Mouse (Mus musculus) kidney, postnatal 14 days (tissue): ENCODE results near the gene Fermt2.

Experiments
- DNase-seq: peaks from one replicate; pipeline ENCODE4 v3.0.0; 2022; ENCODE audit warnings: mixed read lengths

The Fermt2 gene

DNA sequence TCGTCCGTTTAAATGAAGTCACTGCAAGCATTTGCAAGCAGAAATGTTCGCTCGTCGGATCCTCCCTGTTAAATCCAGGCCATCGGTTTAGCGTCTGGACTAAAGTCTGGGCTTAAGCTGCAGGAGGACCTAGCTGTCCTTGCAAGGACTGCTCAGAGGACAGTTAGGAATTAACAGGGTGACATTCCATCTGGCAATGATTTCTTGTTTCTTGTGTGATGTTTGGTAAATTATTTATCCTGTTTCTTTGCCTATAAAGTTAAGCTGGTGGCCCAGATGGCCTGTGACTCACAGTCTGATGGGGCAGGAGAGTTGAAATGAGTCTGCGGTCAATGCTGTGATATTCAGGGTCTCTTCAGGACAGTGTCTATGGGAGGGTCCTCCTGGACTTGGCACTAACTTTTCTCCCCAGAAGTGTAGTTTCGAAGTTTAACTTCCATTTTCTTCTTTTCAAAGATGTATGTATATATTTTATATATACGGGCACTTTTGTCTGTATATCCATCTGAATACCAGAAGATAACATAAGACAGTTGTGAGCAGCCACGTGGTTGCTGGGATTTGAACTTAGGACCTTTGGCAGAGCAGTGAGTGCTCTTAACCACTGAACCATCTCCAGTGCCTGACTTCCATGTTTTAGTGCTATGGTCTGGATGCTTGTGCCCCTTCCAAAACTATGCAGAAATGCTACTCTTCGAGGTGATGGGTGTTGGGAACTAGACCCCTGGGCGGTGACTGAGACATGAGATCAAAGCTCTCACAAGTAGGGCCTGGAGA lies 99.7 kb downstream of the Fermt2 start:
- DNase-seq: peak; percentile 74

DNA sequence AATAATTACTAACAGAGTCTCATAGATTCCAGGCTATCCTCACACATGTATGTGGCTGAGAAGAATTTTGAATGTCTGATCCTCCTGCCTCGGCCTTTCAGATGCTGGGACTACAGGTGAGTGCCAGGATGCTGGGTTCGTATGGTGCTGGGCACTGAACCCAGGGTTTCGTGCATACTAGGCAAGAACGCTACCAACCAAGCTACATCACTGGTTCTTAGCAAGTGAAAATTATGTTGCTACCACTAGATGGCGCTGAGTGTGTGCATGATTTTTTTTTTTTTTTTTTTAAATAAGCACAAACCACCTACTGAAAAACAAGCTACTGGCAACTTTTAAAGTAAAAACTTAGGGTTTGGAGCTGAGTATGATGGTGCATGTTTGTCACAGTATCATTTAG lies 106.7 kb downstream of the Fermt2 start:
- peak; percentile 69 for DNase-seq

DNA sequence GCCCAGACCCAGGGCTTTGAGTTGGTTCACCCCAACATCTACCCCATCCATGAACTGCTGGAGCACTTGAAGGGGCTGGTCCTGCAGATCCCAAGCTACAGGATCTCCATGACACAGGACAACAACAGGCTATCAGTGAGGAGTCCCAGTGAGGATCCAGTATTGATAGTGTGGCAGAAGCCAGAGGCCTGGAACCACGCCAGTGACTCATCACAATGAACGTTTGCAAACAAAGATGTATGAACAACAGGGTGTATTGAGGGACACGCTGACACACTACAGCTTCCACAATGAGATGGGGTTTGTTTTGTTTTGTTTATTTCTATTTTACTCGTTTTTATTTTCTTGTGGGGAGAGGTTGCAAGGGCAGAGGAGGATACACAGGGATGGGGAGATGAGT lies 107.5 kb downstream of the Fermt2 start:
- DNase-seq: no peak

DNA sequence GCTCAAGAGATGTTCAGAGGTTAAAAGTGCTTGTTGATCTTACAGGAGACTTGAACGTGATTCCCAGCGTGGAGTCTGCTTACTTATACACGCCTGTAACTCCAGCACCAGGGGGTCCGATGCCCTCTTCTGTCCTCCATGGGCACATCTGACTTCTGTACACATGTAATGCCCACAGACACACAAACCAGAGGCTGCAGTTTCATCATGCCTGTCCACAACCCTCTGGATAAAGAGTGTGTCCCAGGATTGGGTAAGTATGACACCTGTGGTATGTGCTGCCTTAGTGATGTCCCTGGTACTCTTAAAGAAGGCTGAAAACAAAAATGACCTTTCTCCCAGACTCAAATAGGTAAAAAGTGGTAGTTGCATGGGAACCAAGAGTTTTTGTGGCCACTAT lies 110.6 kb downstream of the Fermt2 start:
- no peak for DNase-seq

DNA sequence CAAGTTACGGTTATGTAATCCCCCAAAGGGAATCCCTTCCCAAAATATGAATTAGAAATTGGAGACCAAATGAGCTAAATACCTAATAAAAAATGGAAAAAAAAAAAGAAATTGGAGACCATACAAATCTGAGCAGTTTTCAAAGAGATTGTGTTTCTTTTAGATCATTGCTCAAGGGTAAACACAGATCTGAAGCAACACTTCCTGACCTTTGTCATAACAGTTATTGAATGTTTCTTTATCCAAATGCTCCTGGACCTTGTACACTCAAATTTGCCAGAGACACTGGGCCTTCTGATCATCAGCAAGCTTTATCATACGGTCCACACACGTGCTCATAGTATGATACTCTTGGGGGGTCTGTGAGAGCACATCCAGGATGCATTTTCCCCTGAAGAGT lies 111.4 kb downstream of the Fermt2 start:
- no peak for DNase-seq

DNA sequence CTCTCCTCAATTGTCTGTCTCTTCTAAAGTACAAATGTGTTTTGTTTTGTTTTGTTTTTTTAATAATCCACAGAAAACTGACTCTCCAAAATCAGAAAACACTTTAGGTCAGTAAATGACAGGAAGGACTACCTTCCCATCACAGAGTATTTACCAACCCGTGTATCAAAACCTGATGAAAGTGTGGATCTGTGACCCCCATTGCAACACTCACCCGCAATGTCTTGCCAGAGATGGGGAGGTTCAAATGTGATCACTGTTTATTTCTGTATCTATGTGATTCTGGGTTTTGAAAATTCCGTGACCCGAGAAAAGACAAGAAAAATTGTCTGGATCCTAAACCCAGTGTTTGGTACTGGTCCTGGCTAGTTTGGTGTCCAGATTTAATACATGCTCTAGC lies 113.7 kb downstream of the Fermt2 start:
- no peak for DNase-seq
